24 mouse cellular contexts compared by ENCODE assay signal in the genomic region with DNA sequence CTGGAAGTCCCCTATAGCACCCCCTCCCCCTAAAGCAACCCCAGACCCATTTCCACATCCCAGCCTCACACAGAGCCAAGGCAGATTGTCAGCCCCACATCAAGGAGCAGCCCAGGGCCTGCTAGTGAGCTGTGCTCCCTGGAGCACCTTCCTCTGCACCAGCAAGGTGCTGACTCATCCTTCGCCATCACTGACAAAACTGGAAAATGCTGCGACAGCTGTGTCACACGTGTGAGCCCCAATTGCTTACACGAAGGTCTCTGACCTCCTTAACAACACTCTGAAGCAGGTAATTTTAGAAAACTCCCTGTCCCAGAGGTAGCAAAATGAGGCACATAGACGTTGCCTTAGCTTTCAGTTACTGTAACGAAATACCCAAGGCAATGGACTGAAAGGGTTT. TPM values are rescaled to one million over a fixed set of nuclear protein-coding genes. Genes with fewer than 3 reads are reported as not detected.
A peak's percentile ranks its signal among the peaks of the same experiment; 100 is the strongest.
DNase-seq lines count a peak whose midpoint lies in the region; ATAC-seq and TF ChIP-seq lines count a peak whose summit lies in the region.
"Had no signal": no experiment of that assay in that cellular context is flagged by ENCODE, and none has a peak within 500 bp of the region (broad histone marks: within the 10 kb centered on the region; RNA-seq: fewer than 3 reads in every experiment).

No protein-coding gene starts in this region.

- no peak for TF ChIP-seq RAD21 in CH12.LX (IDR thresholded peaks at IDR 0.05; ENCODE audit: low read depth, low read length)

- H3K4me3 ChIP-seq in C2C12 (ENCODE audit: insufficient read depth, poor library complexity, severe bottlenecking) (no peak overlapping the region), CH12.LX (replicated peaks in 1 of 3; ENCODE audit: low read depth in 2 of 3, low read length in 2 of 3, poor library complexity in 1 of 3) (no peak overlapping the region)
- H3K4me3 ChIP-seq: embryonic facial prominence, embryonic 13.5 days; erythroblast, embryonic 14.5 days; forebrain, embryonic 12.5 days; forebrain, embryonic 15.5 days; hindbrain, embryonic 12.5 days; hindbrain, embryonic 15.5 days had no signal

- no peak for DNase-seq in CH12.LX (ENCODE audit: extremely low read depth)
- peak; percentile 17 for DNase-seq in naive thymus-derived CD4-positive, alpha-beta T cell, adult 2 months (ENCODE audit: low read depth)
- peak; percentile 58 for DNase-seq in thymus, postnatal 14 days
- no peak for DNase-seq in urinary bladder, postnatal 14 days (ENCODE audit: low spot score)
- DNase-seq in c-Kit-positive CD71-positive TER-119-positive erythroid progenitor cells, embryonic 14.5 days (ENCODE audit: low spot score): no peak
- DNase-seq: adrenal gland, adult 2 months; adrenal gland, postnatal 14 days; cerebellum, adult 18-20 months; cerebellum, adult 9-10 months; cerebellum, postnatal 14 days; gastrocnemius, postnatal 14 days; heart, adult 11 months had no signal

- peaks cover 5 to 8% of the 10 kb centered on the region in 2 experiments; a peak in 3 of 4 replicates for H3K4me1 ChIP-seq in CH12.LX (ENCODE audit: control insufficient read depth in 1 of 2, insufficient read depth in 2 of 2)
- H3K4me1 ChIP-seq: forebrain, embryonic 12.5 days; forebrain, embryonic 15.5 days; hindbrain, embryonic 12.5 days; hindbrain, embryonic 15.5 days had no signal

- TF ChIP-seq CTCF in C2C12 (IDR thresholded peaks at IDR 0.05; ENCODE audit: control insufficient read depth, insufficient read depth, insufficient read length) (no peak), CH12.LX (conservative IDR thresholded peaks at IDR 0.05 in 1 of 2, IDR thresholded peaks at IDR 0.05 in 1 of 2; ENCODE audit: low read depth in 2 of 2, low read length in 2 of 2) (no peak)

- TF ChIP-seq EP300 in CH12.LX (IDR thresholded peaks at IDR 0.05; ENCODE audit: low read length): no peak

- H3K9me3 ChIP-seq in CH12.LX (replicated peaks; ENCODE audit: low read length): peaks cover 4% of the 10 kb centered on the region
- H3K9me3 ChIP-seq: forebrain, embryonic 15.5 days; hindbrain, embryonic 12.5 days; hindbrain, embryonic 15.5 days had no signal

- ATAC-seq in megakaryocyte, adult 5-6 weeks (ENCODE audit: poor library complexity, severe bottlenecking): no peak
- ATAC-seq in activated CD4-positive, CD25-positive, alpha-beta regulatory T cell, adult 4 months: no peak
- ATAC-seq: forebrain, embryonic 15.5 days; Patski had no signal

- no peak overlapping the region for H3K27ac ChIP-seq in CH12.LX (ENCODE audit: insufficient read depth, low read depth)
- H3K27ac ChIP-seq: forebrain, embryonic 12.5 days; forebrain, embryonic 15.5 days had no signal

- H3K27me3 ChIP-seq in C2C12 (ENCODE audit: control insufficient read depth, insufficient read depth, insufficient read length): no peaks in the 10 kb centered on the region
- H3K27me3 ChIP-seq in CH12.LX (replicated peaks): no peaks in the 10 kb centered on the region
- H3K27me3 ChIP-seq: embryonic facial prominence, embryonic 13.5 days; forebrain, embryonic 12.5 days; forebrain, embryonic 15.5 days; hindbrain, embryonic 12.5 days; hindbrain, embryonic 15.5 days; Patski had no signal

- no peak overlapping the region for H3K9ac ChIP-seq in CH12.LX (ENCODE audit: insufficient read depth, low read depth)
- H3K9ac ChIP-seq: embryonic facial prominence, embryonic 13.5 days; forebrain, embryonic 12.5 days; forebrain, embryonic 15.5 days; hindbrain, embryonic 12.5 days; hindbrain, embryonic 15.5 days had no signal

- no peaks in the 10 kb centered on the region for H3K79me2 ChIP-seq in C2C12 (ENCODE audit: control insufficient read depth, insufficient read depth)
- no peaks in the 10 kb centered on the region for H3K79me2 ChIP-seq in CH12.LX (replicated peaks; ENCODE audit: control insufficient read depth, extremely low read depth, insufficient read depth, poor library complexity, severe bottlenecking)

- TF ChIP-seq POLR2A in CH12.LX (IDR thresholded peaks at IDR 0.05; ENCODE audit: low read depth, low read length): no peak

- in situ Hi-C loops in CH12.LX (cut with MboI; ENCODE audit: low pct_ligation_motif_present, low pct_unique_long_range_greater_than_20kb, low sequenced_read_pairs): no loop called here

- H3K36me3 ChIP-seq in C2C12 (ENCODE audit: control insufficient read depth, insufficient read depth): no peaks in the 10 kb centered on the region
- H3K36me3 ChIP-seq in CH12.LX (replicated peaks in 1 of 2; ENCODE audit: control insufficient read depth in 1 of 2, insufficient read depth in 1 of 2, low read length in 1 of 2): no peaks in the 10 kb centered on the region
- H3K36me3 ChIP-seq: embryonic facial prominence, embryonic 13.5 days; forebrain, embryonic 12.5 days; forebrain, embryonic 15.5 days; G1E; hindbrain, embryonic 12.5 days; hindbrain, embryonic 15.5 days had no signal

- dilution Hi-C loops in CH12.LX (cut with MboI; ENCODE audit: extremely low pct_ligation_motif_present, extremely low pct_unique_long_range_greater_than_20kb, low sequenced_read_pairs): no loop called here

- no peak overlapping the region for H3K4me2 ChIP-seq in CH12.LX (ENCODE audit: insufficient read depth, low read depth, poor library complexity, severe bottlenecking)
- H3K4me2 ChIP-seq: embryonic facial prominence, embryonic 13.5 days; forebrain, embryonic 12.5 days; forebrain, embryonic 15.5 days; heart, embryonic 11.5 days; hindbrain, embryonic 12.5 days; hindbrain, embryonic 15.5 days had no signal

- H3K79me3 ChIP-seq in C2C12 (ENCODE audit: low read depth): no peaks in the 10 kb centered on the region

- H3ac ChIP-seq in C2C12 (ENCODE audit: control insufficient read depth, insufficient read length, low read depth): no peak overlapping the region

TF ChIP-seq in C2C12, 6 proteins besides CTCF, POLR2A, EP300 and RAD21:
- TF ChIP-seq FOSL1 (IDR thresholded peaks at IDR 0.05; ENCODE audit: insufficient read depth, low read length, poor library complexity, severe bottlenecking) (no peak), MYOD1 (IDR thresholded peaks at IDR 0.05; ENCODE audit: control insufficient read depth, insufficient read length, low read depth) (peak; percentile 72)

TF ChIP-seq in CH12.LX, 34 proteins besides CTCF, POLR2A, EP300 and RAD21:
- TF ChIP-seq USF2 (conservative IDR thresholded peaks at IDR 0.05; ENCODE audit: low read depth, low read length): no peak
- peak; percentile 38; the same call in 1 of the 2 replicates for TF ChIP-seq MAFK (IDR thresholded peaks at IDR 0.05; ENCODE audit: insufficient replicate concordance, low read length)
- peak; percentile 50 for TF ChIP-seq BHLHE40 (IDR thresholded peaks at IDR 0.05; ENCODE audit: low read depth, low read length)
TF ChIP-seq in CH12.LX: peak in this region for 2.

RNA-seq across cellular contexts. Expression of gene Mvb12b, which starts 19.4 kb away (rescaled TPM):
- polyA plus RNA-seq in C2C12 (2012; fragmentation: generic; extraction: Trizol) (15.9 TPM), CH12.LX (2012; ENCODE audit: insufficient read length, low read depth) (5.1 and 5.3 TPM in 2 replicates)
- total RNA-seq in CH12.LX (2012; rRNA removed) (11.5 and 16.7 TPM in 2 replicates), CH12.LX (2014; rRNA removed) (3.0 and 3.1 TPM in 2 replicates)
- 22.2 and 23.9 TPM in 2 replicates for total RNA-seq in megakaryocyte, adult 5-6 weeks (2015)
- total RNA-seq in megakaryocyte, adult 5-6 weeks (2017): 9.5 and 10.1 TPM in 2 replicates
- 1 to 10 TPM; 1.4 to 2.3 TPM for polyA plus RNA-seq in activated CD4-positive, CD25-positive, alpha-beta regulatory T cell, adult 4 months (2017; shearing (Covaris generic))

Comparison
In these comparisons a context has a peak if more than half of its experiments do, and no peak if none do; other contexts are left out.
1. DNase-seq: peak in naive thymus-derived CD4-positive, alpha-beta T cell, adult 2 months (single experiment) and thymus, postnatal 14 days (single experiment); none in CH12.LX (single experiment), urinary bladder, postnatal 14 days (single experiment) and c-Kit-positive CD71-positive TER-119-positive erythroid progenitor cells, embryonic 14.5 days (single experiment).